Mouse (Mus musculus) embryo, embryonic 9.5 days (tissue): Measurements from ENCODE around the gene Myl7.
A peak's percentile ranks its signal among the peaks of the same experiment; 100 is the strongest.

Experiments used
- DNase-seq: peaks from one replicate; pipeline ENCODE4 v3.0.0-alpha.2; 2017; ENCODE audit errors: extremely low spot score

The Myl7 gene

DNA sequence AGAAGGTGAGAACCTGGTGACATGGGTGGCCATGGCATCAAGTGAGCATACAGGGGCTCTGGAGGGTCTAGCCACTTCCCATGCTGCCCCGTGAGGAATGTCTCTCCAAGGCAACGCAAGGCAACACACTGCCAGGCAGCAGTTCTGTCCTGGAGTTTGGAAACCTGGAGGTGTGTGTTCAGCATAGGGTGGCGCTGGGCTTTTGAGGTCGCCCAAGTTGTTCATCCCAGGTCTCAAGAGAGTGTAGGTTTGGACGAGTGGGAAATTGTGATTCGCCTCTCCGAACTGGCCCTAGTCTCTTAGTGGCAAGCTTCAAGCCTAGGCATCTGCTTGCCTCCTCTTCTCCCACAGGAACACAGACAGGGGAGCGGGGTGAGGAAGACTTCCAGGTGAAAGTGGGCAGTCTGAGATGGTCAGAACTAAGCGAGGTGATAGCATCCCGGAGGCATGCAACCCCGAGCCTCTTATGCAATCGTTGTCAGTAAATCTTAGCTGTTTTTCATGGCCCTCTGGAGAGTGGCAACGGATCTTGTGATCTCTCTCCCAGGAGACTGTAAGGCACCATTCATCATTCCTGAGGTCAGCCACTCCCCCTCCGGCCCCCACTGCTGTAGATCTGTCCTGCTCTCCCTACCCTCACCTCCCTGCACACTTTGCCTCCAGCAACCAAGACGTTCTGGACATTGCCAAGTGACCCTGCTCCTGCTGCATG lies 36.0 kb downstream of the Myl7 start:
- DNase-seq: peak; percentile 36

DNA sequence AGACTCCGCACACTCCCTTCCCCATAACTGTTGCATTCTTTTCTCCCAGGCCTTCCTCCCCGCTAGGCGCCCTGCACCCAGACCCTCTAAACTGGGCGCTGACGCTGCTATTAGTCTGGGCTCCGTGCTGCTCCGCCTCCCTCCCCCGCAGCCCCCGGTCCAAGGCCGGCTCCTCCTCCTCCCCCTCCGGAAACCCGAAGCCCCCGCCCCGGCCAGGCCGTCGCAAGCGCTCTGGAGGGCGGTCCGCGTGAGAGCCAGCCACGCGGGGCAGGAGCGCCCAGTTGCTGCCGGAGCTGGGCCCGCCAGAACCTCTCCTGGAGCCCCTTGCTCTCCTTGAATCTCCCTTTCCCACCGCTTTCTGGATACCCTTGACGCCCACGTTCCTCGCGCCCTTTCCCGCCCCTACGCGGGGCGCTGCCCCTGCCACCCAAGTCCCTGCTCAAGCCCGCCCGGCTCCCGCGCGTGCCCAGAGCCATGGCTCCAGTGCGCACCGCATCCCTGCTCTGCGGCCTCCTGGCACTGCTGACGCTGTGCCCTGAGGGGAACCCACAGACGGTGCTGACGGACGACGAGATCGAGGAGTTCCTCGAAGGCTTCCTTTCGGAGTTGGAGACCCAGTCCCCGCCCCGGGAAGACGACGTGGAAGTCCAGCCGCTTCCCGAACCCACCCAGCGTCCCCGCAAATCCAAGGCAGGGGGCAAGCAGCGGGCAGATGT lies 36.7 kb downstream of the Myl7 start, which contains the start of gene Aebp1:
Gene Aebp1 (plus strand): TSS at position 270 of the 716 bp plus-strand sequence.
- peak; percentile 48 for DNase-seq

DNA sequence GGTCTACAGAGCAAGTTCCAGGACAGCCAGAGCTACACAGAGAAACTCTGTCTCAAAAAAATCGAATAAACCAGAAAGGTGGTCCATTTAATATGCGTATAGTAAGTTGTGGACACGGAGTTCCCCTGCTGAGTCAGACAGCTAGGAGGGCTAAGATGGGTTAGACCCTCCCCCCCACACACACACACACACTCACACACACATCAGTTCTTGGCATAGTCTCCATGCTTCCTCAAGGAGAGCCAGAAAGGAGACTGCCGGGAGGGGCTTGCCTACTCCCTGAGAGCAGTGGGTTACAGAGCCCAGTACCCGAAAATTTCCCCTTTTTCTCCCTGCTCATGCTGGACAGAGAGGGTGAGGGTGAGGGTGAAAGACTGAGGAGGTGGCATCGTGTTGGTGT lies 37.9 kb downstream of the Myl7 start:
- no peak for DNase-seq

DNA sequence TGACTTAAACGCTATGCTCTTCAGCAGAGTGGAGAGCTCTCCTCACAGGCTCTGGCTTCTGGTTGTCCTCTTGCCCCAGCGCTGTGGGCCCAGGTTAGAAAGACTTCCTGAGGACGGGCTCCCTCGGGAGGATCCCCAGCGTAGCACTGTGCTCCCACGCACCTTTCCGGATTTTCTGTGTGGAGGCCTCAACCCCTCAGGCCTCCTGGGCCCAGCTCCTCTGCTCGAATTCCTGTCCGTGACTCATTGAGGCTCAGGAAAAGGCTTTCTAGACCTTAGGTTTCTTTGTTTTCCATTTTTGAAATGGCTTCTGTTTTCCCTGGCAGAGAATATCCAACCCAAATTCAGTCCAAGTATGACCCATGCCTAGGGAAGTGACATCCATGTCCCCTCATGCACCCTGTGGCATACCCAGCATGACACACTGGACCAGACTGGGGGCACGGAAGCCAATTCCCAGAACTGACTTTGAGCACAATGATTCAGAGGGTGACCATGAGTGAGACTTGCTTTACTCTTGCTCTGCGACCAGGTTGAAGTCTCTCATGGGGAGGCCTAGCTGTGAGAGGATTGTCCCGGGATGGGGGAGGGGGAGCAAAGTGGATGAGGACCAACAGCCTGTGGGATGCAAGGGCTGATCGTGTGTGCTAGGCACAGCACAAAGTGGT lies 38.6 kb downstream of the Myl7 start:
- no peak for DNase-seq

DNA sequence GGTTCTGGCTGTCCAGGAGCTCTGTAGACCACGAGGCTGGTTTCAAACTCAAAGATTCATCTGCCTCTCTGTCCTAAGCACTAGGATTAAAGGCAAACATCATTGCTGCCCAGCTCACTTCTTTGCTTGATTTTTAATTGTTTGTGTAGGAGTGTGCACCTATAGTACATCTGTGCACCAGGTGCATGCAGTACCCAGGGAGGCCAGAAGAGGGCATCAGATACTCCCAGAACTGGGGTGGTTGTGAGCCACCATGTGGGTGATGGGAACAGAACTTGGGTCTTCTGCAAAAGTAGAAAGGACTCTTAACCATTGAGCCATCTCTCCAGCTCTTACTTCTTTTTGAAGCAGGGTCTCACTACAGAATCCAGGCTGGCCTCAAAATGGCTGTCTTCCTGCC lies 39.9 kb downstream of the Myl7 start:
- DNase-seq: no peak

DNA sequence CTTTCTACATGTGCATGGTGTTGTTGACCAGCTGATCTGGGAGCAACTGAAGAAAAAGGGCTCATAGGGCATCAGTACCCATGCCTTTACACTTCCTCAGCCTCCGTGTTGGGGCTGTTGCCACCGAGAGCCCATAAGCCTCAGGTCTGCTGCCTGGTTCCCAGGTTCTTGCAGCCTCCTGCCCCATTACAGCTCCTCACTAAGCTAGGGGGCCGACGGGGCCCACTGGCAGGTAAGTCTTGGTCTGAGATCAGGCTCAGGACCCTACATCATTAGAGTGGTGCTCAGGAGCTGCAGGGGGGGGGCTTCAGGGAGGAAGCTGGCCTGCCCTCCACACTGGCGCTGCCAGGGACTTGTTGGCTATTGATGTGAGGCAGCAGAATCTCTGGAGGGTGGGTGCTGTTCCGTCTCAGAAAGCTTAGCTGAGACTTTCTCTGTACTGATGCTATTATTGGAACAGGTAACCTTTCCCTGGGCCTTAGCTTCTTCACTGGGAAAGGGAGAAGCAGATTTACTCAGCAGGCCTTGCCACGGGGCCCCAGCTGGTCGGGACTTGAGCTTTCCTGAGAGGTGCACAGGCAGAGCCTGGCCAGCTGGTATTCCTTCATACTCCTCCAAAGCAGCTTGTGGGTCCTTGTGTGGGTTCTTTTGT lies 42.0 kb downstream of the Myl7 start:
- no peak for DNase-seq

DNA sequence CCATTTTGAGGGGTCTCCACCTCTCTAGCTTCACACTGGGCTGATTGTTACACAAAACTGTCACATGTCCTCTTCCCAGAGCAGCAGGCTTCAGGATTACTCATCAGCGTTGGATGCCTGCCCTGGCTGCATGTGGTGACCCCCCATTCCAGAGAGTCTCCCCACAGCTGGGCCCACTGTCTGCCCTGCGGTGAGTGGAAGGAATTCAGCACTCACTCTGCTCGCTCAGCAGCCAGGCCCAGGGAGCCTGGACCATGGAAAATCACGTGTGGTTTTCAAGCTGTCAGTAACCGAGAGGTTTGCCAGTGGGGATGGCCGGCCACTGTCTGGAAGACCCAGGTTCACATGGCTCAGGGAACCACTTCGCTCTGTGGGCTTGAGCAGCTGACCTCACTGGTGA lies 42.7 kb downstream of the Myl7 start:
- no peak for DNase-seq

DNA sequence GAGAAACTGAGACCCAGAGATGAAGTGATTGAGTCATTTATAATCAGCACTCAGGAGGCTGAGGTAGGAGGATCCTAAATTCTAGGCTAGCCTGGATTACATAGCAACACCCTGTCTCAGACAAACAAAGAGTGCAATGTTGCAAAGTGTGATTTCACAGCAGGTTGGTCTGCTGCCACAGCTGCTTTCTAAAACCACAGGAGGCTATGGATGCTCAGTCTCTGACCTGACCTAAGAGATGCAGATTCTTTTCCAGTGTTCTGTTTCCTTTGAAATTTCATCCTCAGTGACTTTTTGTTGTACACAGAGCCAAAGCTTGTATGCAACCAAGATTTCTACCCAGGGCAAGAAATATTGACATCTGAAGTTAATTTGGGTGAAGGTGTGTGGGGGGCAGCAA lies 43.1 kb downstream of the Myl7 start:
- no peak for DNase-seq

DNA sequence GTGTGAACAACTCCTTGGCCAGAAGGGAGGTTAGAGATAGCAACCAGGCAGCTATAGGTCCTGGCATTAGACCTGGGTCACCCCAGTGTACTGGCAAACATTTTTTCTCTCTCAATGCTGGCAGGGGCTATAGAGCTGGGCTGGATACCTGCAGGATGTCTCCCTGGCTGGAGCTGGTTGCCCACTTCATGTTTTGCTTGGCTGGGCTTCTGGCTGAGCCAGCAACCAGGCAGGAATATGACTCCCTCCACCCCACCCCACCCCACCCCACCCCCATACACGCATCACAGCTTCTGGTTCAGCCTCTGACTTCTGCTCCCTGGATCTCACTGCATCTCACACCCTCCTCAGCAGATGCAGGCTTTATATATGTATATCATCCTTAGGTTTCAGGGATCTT lies 46.3 kb downstream of the Myl7 start:
- no peak for DNase-seq

DNA sequence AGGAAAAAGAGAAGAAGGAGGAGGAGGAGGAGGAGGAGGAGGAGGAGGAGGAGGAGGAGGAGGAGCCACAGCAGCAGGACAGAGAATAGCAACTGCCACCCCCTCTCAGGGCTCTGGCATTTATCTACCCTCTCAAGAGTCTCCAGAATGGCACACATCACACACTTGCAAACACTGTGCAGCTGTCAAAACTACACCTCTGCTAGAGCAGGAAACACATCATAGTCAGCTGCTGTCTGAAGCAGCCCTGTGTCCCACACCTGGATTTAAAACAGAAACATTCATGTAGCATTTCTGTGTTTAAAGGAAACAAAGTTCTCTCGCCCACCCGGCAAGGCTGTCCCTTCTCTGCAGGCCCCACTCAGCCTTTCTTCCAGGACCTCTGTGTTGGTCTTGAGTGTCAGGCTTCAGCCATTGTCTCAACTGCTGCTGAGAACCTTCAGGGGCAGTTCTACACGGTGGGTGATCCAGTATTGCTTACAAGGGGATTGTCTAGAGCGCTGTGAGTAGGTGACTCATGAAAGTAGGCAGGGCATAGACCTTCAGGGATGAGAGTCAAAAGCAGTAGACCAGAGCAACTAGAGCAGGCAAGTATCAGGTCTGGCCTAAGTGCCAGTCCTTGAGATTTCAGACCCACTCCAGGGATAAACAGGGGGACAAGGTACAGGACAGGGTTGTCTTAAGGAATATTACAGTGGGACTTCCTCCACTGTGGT lies 47.4 kb downstream of the Myl7 start:
- DNase-seq: no peak

DNA sequence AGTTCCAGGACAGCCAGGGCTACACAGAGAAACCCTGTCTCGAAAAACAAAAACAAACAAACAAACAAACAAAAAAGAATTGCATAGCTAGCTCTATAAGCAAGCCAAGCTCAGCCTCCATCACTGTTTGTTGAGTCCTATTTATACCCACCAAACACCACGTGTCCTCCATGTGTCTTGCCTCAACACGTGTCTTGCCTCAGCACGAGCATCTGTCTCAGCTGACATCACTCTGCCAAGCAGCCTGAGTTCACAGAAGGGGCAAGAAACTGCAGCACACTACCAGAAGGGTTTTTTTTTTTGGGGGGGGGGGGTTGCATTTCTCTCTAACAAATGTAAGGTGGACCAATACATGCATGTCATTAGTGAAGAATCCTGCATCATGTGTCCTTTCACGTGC lies 48.1 kb downstream of the Myl7 start:
- DNase-seq: no peak

DNA sequence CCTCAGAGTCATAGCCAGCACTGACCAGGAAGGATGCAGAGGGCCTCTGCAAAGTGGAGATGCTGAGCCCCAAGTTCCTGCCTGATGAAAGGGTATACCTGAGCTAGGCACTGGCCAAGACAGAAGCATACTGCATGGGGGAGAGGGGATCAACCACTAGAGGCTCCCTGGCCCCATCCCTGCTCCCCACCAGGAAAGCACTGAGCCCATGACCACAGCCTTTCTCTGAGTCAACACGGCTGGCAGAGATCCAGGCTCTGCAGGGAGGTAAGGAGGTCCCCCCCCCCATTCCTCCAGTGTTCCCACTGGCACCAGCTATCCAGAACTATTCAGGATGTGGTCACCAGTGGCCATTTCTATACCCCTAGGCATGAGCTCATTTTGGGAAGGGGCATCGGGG lies 49.3 kb downstream of the Myl7 start:
- DNase-seq: no peak

DNA sequence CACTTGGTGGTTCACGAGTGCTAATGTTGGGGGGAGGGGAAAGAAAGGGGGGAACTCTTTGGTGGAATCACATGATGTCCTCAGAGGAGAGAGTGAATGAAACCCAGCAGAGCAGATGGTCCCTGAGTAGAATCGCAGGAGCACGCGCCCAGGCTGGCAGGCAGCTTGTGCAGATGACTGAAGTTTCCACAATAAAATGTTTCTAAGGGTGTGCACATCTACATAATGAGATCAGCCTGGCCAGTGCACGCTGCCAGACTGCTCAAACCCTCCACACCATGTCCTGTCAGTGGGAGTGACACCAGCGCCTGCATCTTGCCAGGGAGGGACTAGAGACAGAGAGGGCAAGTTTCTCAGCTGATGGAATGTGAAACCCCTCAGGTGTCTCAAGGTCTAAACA lies 49.8 kb downstream of the Myl7 start:
- DNase-seq: no peak

DNA sequence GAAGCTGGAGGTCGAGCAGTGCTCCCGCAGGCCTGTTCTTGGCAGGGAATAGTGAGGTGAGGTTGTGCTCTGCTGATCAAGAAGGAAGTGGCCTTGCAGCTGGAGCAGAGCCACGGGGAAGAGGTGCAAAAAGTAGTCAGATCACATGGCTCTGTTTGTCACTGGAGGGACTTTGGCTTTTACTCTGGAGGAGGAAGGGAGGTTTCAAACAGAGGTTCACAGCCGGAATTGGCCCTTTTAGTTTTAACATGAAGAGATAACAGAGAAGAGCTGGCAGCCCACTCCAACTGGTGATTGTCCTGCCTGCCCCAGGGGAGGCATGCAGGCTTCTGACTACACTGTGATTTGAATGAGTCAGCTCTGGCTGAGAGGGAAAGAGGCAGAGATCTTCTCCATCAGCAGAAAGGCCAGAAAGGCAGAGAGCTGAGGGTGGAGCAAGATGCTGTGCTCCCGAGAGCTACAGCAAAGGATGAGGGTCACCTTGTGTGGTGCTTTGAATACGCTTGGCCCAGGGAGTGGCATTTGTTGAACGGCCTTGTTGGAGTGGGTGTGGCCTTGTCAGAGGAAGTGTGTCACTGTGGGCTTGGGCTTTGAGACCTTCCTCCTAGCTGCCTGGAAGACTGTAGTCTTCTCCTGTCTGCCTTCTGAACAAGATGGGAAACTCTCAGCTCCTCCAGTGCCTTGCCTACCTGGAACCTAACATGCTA lies 51.8 kb downstream of the Myl7 start:
- no peak for DNase-seq
